Mouse (Mus musculus): ENCODE data around the gene Atp1b1.

The Atp1b1 gene

GRCm38 (mm10) chr1:164474778-164475511 lies 16.8 kb upstream of the Atp1b1 start:
- TF ChIP-seq GATA4 (IDR thresholded peaks at IDR 0.05; ENCODE audit: insufficient replicate concordance, low read length) = no peak

DNA sequence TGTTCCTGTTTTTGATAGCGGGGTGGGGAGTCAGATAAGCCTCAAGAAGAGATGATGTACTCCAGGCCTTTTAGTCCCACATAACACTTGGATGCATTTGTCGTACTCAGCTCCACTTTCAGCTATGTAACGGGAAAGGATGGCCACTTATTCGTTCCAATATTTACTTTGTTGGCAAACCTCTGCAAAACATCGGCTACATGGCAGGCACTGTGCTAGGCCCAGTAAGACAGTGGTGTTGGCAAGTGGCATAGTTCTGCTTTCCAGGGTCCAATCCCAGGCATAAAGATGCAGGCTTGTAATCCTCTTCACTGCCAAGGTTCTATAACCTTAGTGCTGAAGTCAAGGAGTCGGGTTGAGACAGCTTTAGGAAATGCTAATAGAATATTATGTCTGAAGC lies 16.2 kb upstream of the Atp1b1 start:
- TF ChIP-seq GATA4 (IDR thresholded peaks at IDR 0.05; ENCODE audit: insufficient replicate concordance, low read length) = no peak

DNA sequence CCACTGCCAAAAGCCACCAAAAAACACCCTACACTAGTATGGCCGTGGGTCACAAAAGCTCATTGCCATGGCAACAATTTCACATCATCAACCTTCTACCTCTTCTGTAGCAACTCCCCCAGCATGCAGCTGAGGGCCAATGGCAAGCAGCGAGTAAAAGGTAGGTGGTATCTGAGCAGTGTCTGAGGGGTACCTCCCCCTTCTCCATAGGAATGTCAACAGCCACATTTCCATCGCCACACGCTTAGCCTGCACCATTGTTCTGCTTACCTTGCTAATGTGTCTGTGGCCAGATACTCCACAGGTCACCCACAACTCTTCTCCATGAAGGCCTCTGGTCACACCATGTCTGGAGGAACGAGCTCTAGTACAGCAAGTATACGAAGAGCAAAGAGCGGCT lies 15.2 kb upstream of the Atp1b1 start:
- TF ChIP-seq GATA4 (IDR thresholded peaks at IDR 0.05; ENCODE audit: insufficient replicate concordance, low read length) = no peak

- no peak for TF ChIP-seq GATA4 (IDR thresholded peaks at IDR 0.05; ENCODE audit: insufficient replicate concordance, low read length)
Observed at GRCm38 (mm10) chr1:164471632-164472031, 13.5 kb upstream of the Atp1b1 start.

GRCm38 (mm10) chr1:164470985-164471384 lies 12.8 kb upstream of the Atp1b1 start:
- TF ChIP-seq GATA4 (IDR thresholded peaks at IDR 0.05; ENCODE audit: insufficient replicate concordance, low read length) = no peak

DNA sequence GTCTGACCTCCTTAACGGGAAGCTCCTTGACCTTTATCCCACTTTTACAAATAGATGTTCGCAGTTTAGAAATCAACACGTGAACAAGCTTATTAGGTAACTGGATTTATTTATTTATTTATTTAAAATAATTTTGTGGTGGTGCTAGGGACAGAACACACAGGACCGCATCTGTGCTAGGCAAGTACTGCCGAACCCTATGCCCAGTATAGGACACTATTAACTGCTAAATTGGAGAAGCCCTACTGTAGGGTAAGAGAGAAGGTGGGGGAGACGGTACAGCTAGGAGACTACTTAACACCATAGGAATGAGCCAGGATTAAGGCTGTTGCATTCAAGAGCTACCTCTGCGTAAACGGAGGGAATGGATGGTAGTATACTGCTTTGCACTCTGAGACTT lies 10.2 kb upstream of the Atp1b1 start:
- no peak for TF ChIP-seq GATA4 (IDR thresholded peaks at IDR 0.05; ENCODE audit: insufficient replicate concordance, low read length)

DNA sequence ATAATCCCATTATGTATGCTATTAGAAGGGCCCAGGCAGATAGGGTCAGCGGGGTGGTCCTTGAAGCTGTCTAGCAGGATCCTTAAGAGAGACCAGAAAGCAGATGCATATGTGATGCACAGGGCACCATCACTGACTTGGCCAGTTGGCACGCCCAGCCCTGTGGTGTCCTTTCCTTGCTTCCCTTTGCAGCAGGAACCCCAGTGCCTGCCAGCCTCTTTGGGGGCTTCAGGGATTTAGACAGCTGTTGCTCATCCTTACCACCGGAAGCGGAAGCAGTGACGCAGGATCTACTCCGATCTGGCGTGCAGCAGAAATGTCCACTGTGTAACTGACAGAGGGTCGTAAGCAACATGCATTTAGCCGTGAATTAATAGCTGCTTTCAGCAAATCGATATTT lies 9.3 kb upstream of the Atp1b1 start:
- TF ChIP-seq GATA4 (IDR thresholded peaks at IDR 0.05; ENCODE audit: insufficient replicate concordance, low read length) = no peak

DNA sequence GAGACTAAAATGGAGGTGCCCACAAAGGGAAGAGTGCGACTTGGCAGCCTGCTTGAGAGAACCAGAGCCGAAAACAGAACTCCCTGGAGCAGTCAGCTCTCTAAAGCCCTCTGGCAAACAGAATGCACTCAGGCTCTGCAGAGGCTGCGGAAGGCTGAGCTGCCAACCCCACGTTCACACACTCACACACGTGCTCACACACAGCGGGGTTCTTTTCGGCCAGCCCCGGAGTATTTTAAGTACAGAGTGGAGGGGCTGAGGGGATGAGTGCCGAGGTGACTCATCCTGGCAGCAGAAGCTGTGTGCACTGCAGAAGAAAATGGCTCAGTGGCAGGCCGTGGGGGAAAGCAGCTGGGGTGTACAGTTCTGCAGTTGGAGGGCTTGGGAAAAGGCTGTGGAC lies 3.6 kb upstream of the Atp1b1 start:
- TF ChIP-seq GATA4 (IDR thresholded peaks at IDR 0.05; ENCODE audit: insufficient replicate concordance, low read length) = no peak

GRCm38 (mm10) chr1:164460921-164461697 lies 3.0 kb upstream of the Atp1b1 start:
- no peak for TF ChIP-seq GATA4 (IDR thresholded peaks at IDR 0.05; ENCODE audit: insufficient replicate concordance, low read length)

DNA sequence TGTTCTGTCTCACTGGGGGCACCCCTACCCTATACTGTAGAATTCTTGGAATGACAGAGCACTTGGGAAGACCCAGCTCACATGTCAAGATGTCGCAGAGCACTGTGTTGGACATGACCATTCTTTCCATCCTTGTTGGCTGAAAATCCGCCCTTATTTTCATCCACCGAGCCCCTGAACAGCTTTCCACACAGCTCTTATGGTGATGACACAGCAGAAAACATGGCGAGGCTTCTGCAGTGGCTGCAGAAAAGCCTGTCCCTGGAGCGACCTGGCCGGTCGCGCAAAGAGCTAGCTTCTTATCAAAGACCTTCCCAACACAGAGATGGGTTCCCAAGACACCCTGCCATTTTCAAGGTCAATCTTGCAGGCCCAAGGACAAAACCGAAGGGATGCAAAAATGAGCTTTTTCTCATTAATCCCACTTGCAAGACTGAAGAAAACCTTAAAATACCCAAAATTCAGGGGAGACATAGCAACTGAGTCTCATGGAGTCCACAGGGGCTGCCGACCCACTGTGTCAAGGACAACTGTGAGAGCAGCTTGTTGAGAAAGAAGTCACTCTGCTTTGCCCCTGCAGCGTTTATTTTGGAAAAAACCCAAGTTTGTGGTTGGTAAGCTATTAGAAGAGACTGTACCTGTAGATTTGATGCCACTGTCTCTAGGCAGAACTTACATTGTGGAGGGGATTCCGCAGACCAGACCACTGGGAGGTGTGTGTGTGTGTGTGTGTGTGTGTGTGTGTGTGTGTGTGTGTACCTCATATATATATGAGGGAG lies 1.2 kb upstream of the Atp1b1 start:
- no peak for TF ChIP-seq GATA4 (IDR thresholded peaks at IDR 0.05; ENCODE audit: insufficient replicate concordance, low read length)

- no peak for TF ChIP-seq GATA4 (IDR thresholded peaks at IDR 0.05; ENCODE audit: insufficient replicate concordance, low read length)
Observed at GRCm38 (mm10) chr1:164458621-164459051, 481 bp upstream of the Atp1b1 start.

DNA sequence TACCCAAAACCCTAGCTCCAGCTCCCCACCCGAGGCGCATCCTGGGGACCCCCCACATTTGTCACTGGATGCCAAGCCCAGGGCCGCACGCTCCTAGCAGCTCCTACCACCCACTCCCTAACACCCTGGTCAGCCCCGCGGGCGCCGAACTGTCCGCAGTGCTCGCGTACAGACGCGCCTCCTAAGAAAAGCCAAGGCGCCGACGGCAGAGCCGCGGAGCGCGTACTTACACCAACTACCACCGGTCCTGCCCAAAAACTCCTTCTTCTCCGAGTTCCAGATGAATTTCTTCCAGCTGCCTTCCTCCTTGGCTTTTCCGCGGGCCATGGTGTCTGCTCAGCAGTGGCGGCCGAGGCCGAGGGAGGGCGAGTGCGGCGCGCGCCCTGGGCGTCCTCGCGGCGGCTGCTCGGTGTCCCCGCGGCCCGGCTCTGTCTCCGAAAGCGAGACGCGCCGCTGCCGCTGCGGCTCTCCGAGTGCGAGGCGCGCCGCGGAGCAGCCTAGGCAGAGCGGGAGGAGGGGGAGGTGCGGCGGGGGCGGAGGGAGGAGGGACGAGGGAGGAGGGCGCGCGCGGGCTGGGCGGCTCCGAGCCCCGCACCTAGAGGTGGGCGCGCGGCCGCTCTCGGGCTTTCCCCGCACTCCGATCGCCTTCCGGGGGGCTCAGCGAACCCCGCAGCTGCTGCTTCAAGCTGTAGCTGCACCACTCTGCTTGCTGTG lies 467 bp downstream of the Atp1b1 start:
- no peak for TF ChIP-seq GATA4 (IDR thresholded peaks at IDR 0.05; ENCODE audit: insufficient replicate concordance, low read length)

GRCm38 (mm10) chr1:164456731-164457130 lies 1.4 kb downstream of the Atp1b1 start:
- no peak for TF ChIP-seq GATA4 (IDR thresholded peaks at IDR 0.05; ENCODE audit: insufficient replicate concordance, low read length)

DNA sequence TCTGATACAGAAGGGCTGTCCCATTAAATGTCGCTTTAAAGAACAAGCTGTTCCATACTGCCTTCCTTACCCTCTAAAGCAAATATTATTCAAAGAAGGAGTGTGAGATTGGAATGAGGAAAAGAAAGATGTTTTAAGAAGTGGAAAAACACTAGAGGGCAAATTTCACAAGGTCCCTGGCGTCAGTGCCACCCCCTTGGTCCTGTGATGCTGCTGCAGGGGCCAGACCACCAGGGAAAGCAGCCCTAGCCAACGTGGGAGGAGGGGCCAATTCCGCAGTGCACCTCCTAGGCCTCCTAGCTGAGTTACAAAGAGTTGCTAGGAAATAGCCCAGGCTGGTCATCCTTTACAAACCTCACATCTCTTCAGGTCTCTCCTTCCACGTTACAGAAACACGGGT lies 2.1 kb downstream of the Atp1b1 start:
- no peak for TF ChIP-seq GATA4 (IDR thresholded peaks at IDR 0.05; ENCODE audit: insufficient replicate concordance, low read length)

DNA sequence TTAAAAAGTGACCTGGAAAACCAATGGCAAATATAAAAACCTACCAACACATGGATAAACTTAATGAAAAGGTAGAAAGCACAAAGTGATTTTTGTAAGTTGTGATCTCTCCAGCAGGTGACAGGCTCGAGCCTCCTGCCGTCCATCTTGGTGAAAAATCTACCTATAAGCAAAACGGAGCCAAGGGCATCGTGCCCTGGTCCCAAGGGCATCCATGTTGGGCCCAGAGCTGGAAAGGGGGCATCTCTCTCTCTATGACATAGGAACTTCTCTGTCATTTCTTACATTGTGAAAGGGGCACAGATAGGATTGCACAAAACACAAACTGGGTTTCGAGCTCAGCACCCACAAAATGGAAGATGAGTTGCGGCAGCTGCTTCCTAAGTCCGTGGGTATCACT lies 2.5 kb downstream of the Atp1b1 start:
- no peak for TF ChIP-seq GATA4 (IDR thresholded peaks at IDR 0.05; ENCODE audit: insufficient replicate concordance, low read length)

Data from liver, adult (tissue).